Mouse (Mus musculus) hindbrain, embryonic 14.5 days (tissue): ENCODE data around the gene Csnk1g1. TPM values are rescaled to one million over a fixed set of nuclear protein-coding genes. Genes with fewer than 3 reads are reported as not detected.

ENCODE experiments used
- ATAC-seq: fragments of 200-750 bp; cut with Nextera tagmentation; 2 replicates; pipeline ENCODE4 v1.8.0; 2017; ENCODE audit warnings: moderate number of reproducible peaks, mild to moderate bottlenecking, moderate TSS enrichment, moderate library complexity; ENCODE audit not compliant: low FRiP score
- DNase-seq: peaks from one replicate; pipeline ENCODE4 v3.0.0-alpha.2; 2015; ENCODE audit warnings: low spot score
- H3K27ac ChIP-seq: fragments of 300-500 bp; sonication (generic); 2 replicates; pipeline ENCODE4 v1.5.1; 2014; ENCODE audit warnings: mild to moderate bottlenecking, moderate library complexity
- H3K27me3 ChIP-seq: fragments of 300-500 bp; sonication (generic); 2 replicates; pipeline ENCODE4 v1.6.1; 2014; ENCODE audit warnings: mild to moderate bottlenecking, low read length, mixed read lengths; ENCODE audit not compliant: control insufficient read depth, insufficient read depth
- H3K36me3 ChIP-seq: fragments of 300-500 bp; sonication (generic); replicated peaks from 2 replicates; pipeline ENCODE4 v1.6.1; 2014; ENCODE audit not compliant: control insufficient read depth, insufficient read depth
- H3K4me1 ChIP-seq: fragments of 300-500 bp; sonication (generic); replicated peaks from 2 replicates; pipeline ENCODE4 v1.6.1; 2014; ENCODE audit warnings: antibody characterized with exemption, low read length, mixed read lengths; ENCODE audit not compliant: control insufficient read depth, insufficient read depth
- H3K4me2 ChIP-seq: fragments of 300-500 bp; sonication (generic); replicated peaks from 2 replicates; pipeline ENCODE4 v1.6.1; 2014; ENCODE audit warnings: mild to moderate bottlenecking, moderate library complexity
- H3K4me3 ChIP-seq: fragments of 300-500 bp; sonication (generic); replicated peaks from 2 replicates; pipeline ENCODE4 v1.5.1; 2014; ENCODE audit warnings: mild to moderate bottlenecking, low read length
- H3K9ac ChIP-seq: fragments of 300-500 bp; sonication (generic); 2 replicates; pipeline ENCODE4 v1.6.1; 2014
- H3K9me3 ChIP-seq: fragments of 300-500 bp; sonication (generic); 2 replicates; pipeline ENCODE4 v1.6.1; 2016; ENCODE audit warnings: low read length; ENCODE audit not compliant: control insufficient read depth
- WGBS: fragments of 180-500 bp; shearing (Covaris S2); extraction: QIAGEN DNeasy Blood & Tissue Kit; methylation state at CpG from one replicate; pipeline ENCODE4 v1.1.7; 2014; 5-methylcytosine and 5-hydroxymethylcytosine counted together
- polyA plus RNA-seq: library from polyadenylated mRNA; unstranded; fragments of >200 nt; fragmentation: Nextera tagmentation; extraction: Ambion mirVana; gene quantifications from 2 replicates; pipeline ENCODE4 v1.2.1, GENCODE M21; 2014

The Csnk1g1 gene
- polyA plus RNA-seq, 1 experiment from 2014 or later = 28.9 TPM

DNA sequence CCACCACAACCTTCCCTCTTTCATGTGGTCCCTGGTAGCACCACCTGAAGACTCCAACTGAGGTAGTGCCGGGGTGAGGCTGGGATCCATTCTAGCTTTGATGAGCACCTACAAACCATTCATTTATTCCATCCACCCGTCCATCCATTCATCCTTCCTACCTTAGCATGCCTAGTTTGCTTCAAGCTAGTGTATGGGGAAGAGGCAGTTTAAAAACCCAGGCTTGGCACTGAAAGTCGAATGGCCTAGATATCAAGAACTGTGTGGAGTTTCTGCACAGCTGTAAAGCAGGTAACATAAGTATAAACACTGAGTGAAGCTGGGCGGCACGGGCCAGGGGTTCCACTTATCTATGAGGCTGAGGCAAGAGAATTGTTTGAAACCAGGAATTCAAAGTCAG lies 161.4 kb downstream of the Csnk1g1 start:
- Histone ChIP-seq H3K4me2 (peak overlapping the region; percentile 88; the same call in 1 of the 2 replicates), H3K27ac (no peak overlapping the region), H3K9ac (no peak overlapping the region), H3K27me3 (peaks cover 31% of the 10 kb centered on the region), H3K4me1 (peaks cover 7% of the 10 kb centered on the region), H3K4me3 (peak overlapping the region; percentile 52; the same call in 1 of the 2 replicates), H3K9me3 (no peaks in the 10 kb centered on the region), H3K36me3 (peaks cover 24% of the 10 kb centered on the region)
- DNase-seq (no peak), ATAC-seq (no peak)
- WGBS = 88% methylated on average over 5 of the region's 5 CpGs

DNA sequence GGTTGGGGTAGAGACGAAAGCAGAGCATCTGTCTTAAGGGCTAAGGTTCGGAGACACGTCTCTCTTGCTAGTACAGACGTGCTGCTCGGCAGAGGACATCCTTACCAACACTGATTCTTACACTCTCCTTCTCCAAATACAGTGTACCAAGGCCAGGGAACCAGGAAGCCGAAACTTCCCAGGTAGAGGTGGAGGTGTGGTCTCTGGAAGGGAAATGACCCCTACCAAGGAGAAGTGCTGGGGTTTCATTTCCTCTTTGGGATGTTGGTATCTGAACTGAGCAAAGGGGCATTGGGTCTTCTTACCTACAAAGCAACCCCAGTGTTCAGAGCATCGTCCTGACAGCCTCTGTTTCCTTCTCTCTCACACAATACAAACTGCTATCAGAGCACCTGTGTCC lies 164.0 kb downstream of the Csnk1g1 start:
- no peaks in the 10 kb centered on the region for H3K36me3 ChIP-seq
- no peaks in the 10 kb centered on the region for H3K9me3 ChIP-seq
- no peak overlapping the region for H3K4me3 ChIP-seq
- no peak for ATAC-seq
- no peak overlapping the region for H3K4me2 ChIP-seq
- WGBS = 90% methylated on average over 7 of the region's 7 CpGs
- H3K27ac ChIP-seq = no peak overlapping the region
- no peak overlapping the region for H3K9ac ChIP-seq
- no peak for DNase-seq
- H3K4me1 ChIP-seq = peaks cover 7% of the 10 kb centered on the region
- peaks cover 25% of the 10 kb centered on the region for H3K27me3 ChIP-seq

DNA sequence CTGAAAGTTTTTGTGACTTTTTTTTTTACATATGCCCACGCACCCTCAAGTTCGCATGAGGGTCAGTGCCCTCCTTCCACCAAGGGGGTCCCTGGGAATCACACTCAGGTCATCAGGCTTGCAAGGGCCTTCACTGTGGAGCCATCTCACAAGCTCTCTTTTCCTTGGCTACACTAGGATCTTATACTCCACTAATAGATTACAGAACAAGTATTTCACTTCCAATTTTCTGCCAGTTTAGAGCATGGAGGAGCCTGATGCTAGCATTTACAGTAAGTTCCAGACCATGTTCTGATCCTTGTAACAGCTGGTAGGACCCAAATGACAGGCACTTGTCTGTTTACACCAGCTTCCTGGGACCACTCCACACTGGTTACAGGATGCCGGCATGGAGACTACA lies 169.3 kb downstream of the Csnk1g1 start:
- H3K9me3 ChIP-seq = no peaks in the 10 kb centered on the region
- DNase-seq (no peak), ATAC-seq (no peak)
- no peaks in the 10 kb centered on the region for H3K36me3 ChIP-seq
- no peaks in the 10 kb centered on the region for H3K4me1 ChIP-seq
- no peak overlapping the region for H3K4me3 ChIP-seq
- no peaks in the 10 kb centered on the region for H3K27me3 ChIP-seq
- no peak overlapping the region for H3K9ac ChIP-seq
- H3K27ac ChIP-seq = no peak overlapping the region; the same call in 1 of the 2 replicates
- 77% methylated on average over 3 of the region's 3 CpGs for WGBS
- H3K4me2 ChIP-seq = 0 out of 2 replicates have a peak overlapping the region, but pooled peaks have one; percentile 9

DNA sequence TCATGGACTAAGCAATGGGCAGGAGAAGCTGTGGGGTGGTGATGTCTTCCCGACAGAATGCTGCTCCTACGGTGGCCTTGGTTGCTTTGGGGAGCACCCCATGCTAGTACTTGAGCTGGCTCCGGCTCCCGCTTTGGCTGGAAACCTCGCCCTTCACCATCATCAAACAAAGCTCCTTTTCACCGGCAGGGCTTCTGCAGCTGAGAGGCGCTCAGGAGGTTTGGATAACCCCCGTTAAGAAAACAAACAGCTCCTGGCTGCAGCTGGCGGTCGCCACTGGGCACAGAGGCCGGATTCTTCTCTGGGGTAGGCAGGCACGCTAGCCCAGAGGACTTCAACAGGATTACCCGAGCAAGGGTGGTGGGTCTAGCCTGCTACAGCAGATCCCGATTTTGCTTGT lies 169.8 kb downstream of the Csnk1g1 start:
- no peaks in the 10 kb centered on the region for H3K4me1 ChIP-seq
- H3K27me3 ChIP-seq = no peaks in the 10 kb centered on the region
- H3K36me3 ChIP-seq = no peaks in the 10 kb centered on the region
- no peak overlapping the region for H3K4me3 ChIP-seq
- ATAC-seq = no peak
- no peaks in the 10 kb centered on the region for H3K9me3 ChIP-seq
- no peak for DNase-seq
- no peak overlapping the region for H3K9ac ChIP-seq
- no peak overlapping the region; the same call in 1 of the 2 replicates for H3K27ac ChIP-seq
- H3K4me2 ChIP-seq = 0 out of 2 replicates have a peak overlapping the region, but pooled peaks have one; percentile 9
- WGBS = 12% methylated on average over 14 of the region's 14 CpGs

DNA sequence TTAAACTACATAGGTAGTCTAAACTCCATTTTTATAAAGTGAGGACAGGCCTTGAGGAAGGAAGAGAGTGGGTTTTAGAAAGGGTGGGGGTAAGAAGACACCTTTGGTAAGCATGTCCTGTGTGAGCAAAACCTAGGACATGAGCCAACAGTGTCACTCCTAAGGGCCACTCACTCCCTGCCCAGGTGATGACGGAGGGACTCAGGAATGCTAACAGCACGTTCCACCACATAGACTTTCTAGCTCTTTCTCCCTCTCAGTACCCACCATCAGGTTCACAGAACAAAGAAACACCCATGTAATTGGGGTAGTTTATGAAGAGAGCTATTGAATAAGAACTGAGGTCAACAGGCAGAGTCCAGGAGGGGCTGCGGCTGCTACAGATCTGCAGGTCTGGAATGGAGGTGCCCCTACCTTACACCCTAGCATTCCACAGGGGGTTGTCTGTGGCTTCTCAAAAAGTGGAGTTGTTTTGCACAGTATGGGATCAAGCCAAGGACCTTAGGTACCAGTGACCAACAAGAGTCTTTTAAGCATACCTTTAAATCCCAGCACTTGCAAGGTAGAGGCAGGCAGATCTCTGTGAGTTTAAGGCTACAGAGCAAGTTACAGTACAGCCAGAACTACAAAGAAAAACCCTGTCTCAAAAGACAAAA lies 172.2 kb downstream of the Csnk1g1 start:
- Histone ChIP-seq H3K27ac (no peak overlapping the region), H3K9me3 (no peaks in the 10 kb centered on the region)
- WGBS = 84% methylated on average over 3 of the region's 3 CpGs

DNA sequence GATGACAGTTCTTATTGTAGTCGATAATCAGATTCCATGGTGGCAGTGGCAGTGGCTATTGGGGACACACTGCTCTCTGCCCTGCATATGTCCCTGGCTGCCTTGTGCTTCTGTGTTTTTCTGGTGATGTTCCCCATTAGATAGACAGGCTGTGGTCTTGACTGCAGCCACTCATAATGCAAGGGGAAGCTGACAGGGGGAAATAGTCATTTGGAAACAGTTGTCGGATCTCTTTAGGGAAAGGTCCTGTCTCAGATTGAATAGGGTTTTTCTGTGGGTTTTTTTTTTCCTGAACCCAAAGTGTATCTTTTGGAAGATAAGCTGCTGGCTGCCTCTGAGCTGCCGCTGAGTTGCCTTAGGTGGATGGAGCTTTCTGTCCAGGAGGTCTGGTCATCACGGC lies 173.3 kb downstream of the Csnk1g1 start:
- no peaks in the 10 kb centered on the region for H3K9me3 ChIP-seq
- H3K27ac ChIP-seq = no peak overlapping the region
- DNase-seq (no peak), ATAC-seq (no peak)
- H3K9ac ChIP-seq = no peak overlapping the region
- H3K4me1 ChIP-seq = no peaks in the 10 kb centered on the region
- no peak overlapping the region for H3K4me3 ChIP-seq
- H3K36me3 ChIP-seq = peaks cover 9% of the 10 kb centered on the region
- no peak overlapping the region for H3K4me2 ChIP-seq
- no peaks in the 10 kb centered on the region for H3K27me3 ChIP-seq
- 92% methylated on average over 4 of the region's 4 CpGs for WGBS

More for the DNA sequence above, 172.2 kb downstream of the Csnk1g1 start:
- no peaks in the 10 kb centered on the region for H3K4me1 ChIP-seq
- ATAC-seq = no peak
- H3K4me3 ChIP-seq = no peak overlapping the region
- no peak for DNase-seq
- no peaks in the 10 kb centered on the region for H3K36me3 ChIP-seq
- H3K9ac ChIP-seq = no peak overlapping the region
- no peak overlapping the region for H3K4me2 ChIP-seq
- H3K27me3 ChIP-seq = no peaks in the 10 kb centered on the region

DNA sequence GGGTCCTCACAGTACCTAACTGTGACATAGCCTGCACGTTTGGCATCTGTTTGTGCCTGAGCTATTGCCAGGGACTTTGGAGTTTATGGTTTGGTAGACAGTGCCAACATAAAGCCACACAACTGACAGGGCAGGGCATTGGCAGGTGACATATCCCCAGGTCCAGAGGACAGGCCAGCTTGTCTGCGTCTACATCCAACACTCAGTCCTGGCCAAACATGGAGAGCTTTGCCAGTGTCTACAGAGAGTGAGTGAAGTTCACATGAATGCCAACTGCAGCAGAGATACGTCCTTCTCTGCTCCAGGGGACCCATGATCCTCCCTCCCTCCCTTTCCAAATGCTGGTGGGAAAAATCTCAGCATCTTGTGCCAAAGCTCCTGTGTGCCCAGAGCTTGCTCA lies 175.4 kb downstream of the Csnk1g1 start:
- Histone ChIP-seq H3K9ac (no peak overlapping the region), H3K27ac (no peak overlapping the region), H3K4me2 (no peak overlapping the region), H3K27me3 (no peaks in the 10 kb centered on the region), H3K36me3 (peaks cover 30% of the 10 kb centered on the region), H3K4me1 (no peaks in the 10 kb centered on the region), H3K9me3 (no peaks in the 10 kb centered on the region), H3K4me3 (no peak overlapping the region)
- whole genome bisulfite sequencing = 85% methylated on average over 3 of the region's 3 CpGs
- no peak for ATAC-seq
- DNase-seq = no peak

DNA sequence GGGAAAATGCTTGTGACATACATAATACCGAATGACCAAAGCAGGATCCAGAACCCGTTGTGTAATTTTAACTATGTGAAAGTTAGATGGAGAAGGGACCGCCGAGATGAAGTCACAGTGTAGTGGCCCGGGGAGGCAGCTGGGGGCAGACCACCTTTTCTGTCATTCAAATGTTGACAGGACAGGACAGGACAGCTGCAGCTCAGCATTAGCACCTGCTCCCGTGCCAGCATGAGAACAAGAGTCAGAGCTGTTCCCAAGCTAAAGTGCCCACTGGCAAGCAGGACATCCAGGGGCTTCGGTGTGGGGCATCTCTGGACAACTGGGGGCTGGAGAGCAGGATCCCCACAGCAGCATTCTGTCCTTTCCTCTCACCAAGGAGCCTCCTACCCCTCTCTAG lies 178.3 kb downstream of the Csnk1g1 start:
- Histone ChIP-seq H3K27ac (no peak overlapping the region), H3K4me1 (no peaks in the 10 kb centered on the region), H3K27me3 (no peaks in the 10 kb centered on the region), H3K4me3 (no peak overlapping the region), H3K9ac (no peak overlapping the region), H3K36me3 (peaks cover 59% of the 10 kb centered on the region), H3K9me3 (no peaks in the 10 kb centered on the region), H3K4me2 (no peak overlapping the region)
- 96% methylated on average over 7 of the region's 7 CpGs for WGBS
- DNase-seq (no peak), ATAC-seq (no peak)

DNA sequence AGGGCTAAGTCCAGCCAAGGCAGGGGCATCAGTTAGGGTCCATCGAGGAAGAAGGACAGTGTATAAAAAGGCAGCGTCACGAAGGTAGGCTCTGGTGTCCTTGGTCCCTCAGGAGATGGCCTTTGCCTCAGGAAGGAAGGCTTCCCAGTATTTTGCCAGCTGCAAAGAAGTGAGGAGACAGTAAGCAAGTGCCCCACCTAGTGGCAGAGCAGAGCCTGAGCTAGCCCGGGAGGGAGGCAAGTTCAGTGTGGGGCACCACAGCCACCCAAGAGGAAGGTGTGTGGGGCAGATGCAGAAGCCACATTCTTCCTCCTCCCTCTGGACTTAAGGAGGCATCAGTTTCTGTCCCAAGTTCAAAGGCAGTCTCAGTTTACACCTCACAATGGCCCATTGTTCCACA lies 179.7 kb downstream of the Csnk1g1 start:
- Histone ChIP-seq H3K27ac (no peak overlapping the region), H3K4me3 (no peak overlapping the region), H3K4me2 (no peak overlapping the region), H3K4me1 (no peaks in the 10 kb centered on the region), H3K36me3 (peaks cover 73% of the 10 kb centered on the region), H3K9me3 (no peaks in the 10 kb centered on the region), H3K9ac (no peak overlapping the region), H3K27me3 (no peaks in the 10 kb centered on the region)
- DNase-seq = peak; percentile 34
- no peak for ATAC-seq
- WGBS = 40% methylated on average over 4 of the region's 4 CpGs
